In the genomic region with DNA sequence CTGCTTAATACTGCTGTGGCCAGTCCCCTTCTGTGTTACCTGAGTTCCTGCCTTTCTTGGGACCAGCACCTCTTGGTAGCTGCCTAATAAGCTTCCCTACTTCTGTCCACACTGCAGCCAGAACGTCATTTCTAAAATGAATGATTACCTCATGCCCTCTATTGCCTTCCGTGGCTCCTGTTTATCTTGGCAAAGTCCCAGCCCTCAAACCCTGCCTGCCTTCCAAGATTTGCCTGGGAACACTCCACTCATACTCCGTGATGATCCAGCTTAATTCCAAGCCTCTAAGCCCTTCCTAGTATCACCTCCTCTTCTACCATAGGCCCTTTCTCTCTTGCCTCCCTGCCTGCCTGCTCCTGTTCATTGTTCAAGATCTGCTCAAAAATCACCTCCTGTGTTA, we compare ENCODE assay signal across 9 mouse cellular contexts.
A peak's percentile ranks its signal among the peaks of the same experiment; 100 is the strongest.
DNase-seq lines count a peak whose midpoint lies in the region; ATAC-seq lines count a peak whose summit lies in the region.
"Had no signal": no experiment of that assay in that cellular context is flagged by ENCODE, and none has a peak within 500 bp of the region (broad histone marks: within the 10 kb centered on the region; RNA-seq: fewer than 3 reads in every experiment).

No protein-coding gene starts in this region.

- DNase-seq in heart, embryonic 10.5 days (ENCODE audit: low spot score) = no peak
- peak; percentile 50 for DNase-seq in Muller cell, postnatal 12 days (ENCODE audit: inconsistent ontology term)
- peak; percentile 34 for DNase-seq in brain, adult 2 months (ENCODE audit: low read depth, low spot score)
- DNase-seq in testis, postnatal 14 days (ENCODE audit: low spot score) = no peak
- DNase-seq in layer of hippocampus, adult 9-11 months = no peak
- no peak for DNase-seq in spleen, postnatal 14 days (ENCODE audit: low spot score in 2 of 2)

- H3K27ac ChIP-seq in heart, embryonic 11.5 days (ENCODE audit: low read depth, low read length) = no peak overlapping the region
- no peak overlapping the region for H3K27ac ChIP-seq in heart, embryonic 10.5 days
- H3K27ac ChIP-seq in lung, embryonic 15.5 days = no peak overlapping the region

- H3K4me1 ChIP-seq in heart, embryonic 11.5 days (ENCODE audit: control insufficient read depth, insufficient read depth, low read length) = peaks cover 14% of the 10 kb centered on the region
- H3K4me1 ChIP-seq in heart, embryonic 10.5 days = peaks cover 21% of the 10 kb centered on the region
- H3K4me1 ChIP-seq in lung, embryonic 15.5 days = peaks cover 20% of the 10 kb centered on the region

- H3K36me3 ChIP-seq in heart, embryonic 11.5 days (ENCODE audit: control insufficient read depth, insufficient read depth, low read length) = no peaks in the 10 kb centered on the region
- no peaks in the 10 kb centered on the region for H3K36me3 ChIP-seq in heart, embryonic 10.5 days
- no peaks in the 10 kb centered on the region for H3K36me3 ChIP-seq in lung, embryonic 15.5 days

- 0 out of 2 replicates have a peak, but pooled peaks have one; percentile 31 for ATAC-seq in heart, embryonic 11.5 days (replicated peaks; ENCODE audit: insufficient number of reproducible peaks, low FRiP score, low TSS enrichment)
- peak; percentile 23 for ATAC-seq in lung, embryonic 15.5 days (ENCODE audit: borderline replicate concordance, extremely low read depth, low FRiP score, low TSS enrichment)

- no peaks in the 10 kb centered on the region for H3K27me3 ChIP-seq in heart, embryonic 11.5 days (ENCODE audit: control insufficient read depth, insufficient read depth, low read length)
- no peaks in the 10 kb centered on the region for H3K27me3 ChIP-seq in heart, embryonic 10.5 days (ENCODE audit: insufficient read depth, poor library complexity, severe bottlenecking)
- H3K27me3 ChIP-seq in lung, embryonic 15.5 days = no peaks in the 10 kb centered on the region
- H3K27me3 ChIP-seq: CH12.LX had no signal

- H3K4me2 ChIP-seq in heart, embryonic 11.5 days = no peak overlapping the region
- H3K4me2 ChIP-seq in lung, embryonic 15.5 days = no peak overlapping the region

- no peak overlapping the region for H3K9ac ChIP-seq in heart, embryonic 11.5 days (ENCODE audit: low read depth, low read length)
- H3K9ac ChIP-seq in lung, embryonic 15.5 days = no peak overlapping the region

- no peak overlapping the region for H3K4me3 ChIP-seq in heart, embryonic 11.5 days (ENCODE audit: low read depth, low read length)
- no peak overlapping the region for H3K4me3 ChIP-seq in heart, embryonic 10.5 days
- H3K4me3 ChIP-seq in lung, embryonic 15.5 days = no peak overlapping the region

- H3K9me3 ChIP-seq in heart, embryonic 11.5 days (replicated peaks; ENCODE audit: control insufficient read depth, low read length) = no peaks in the 10 kb centered on the region
- no peaks in the 10 kb centered on the region for H3K9me3 ChIP-seq in heart, embryonic 10.5 days
- no peaks in the 10 kb centered on the region for H3K9me3 ChIP-seq in lung, embryonic 15.5 days

- WGBS in heart, embryonic 11.5 days (ENCODE audit: insufficient replicate concordance) = 38% methylated on average over 3 of the region's 3 CpGs
- WGBS in heart, embryonic 10.5 days = 28% methylated on average over 3 of the region's 3 CpGs
- WGBS in lung, embryonic 15.5 days = 5% methylated on average over 3 of the region's 3 CpGs

Comparison
In these comparisons a context has a peak if more than half of its experiments do, and no peak if none do; other contexts are left out.
1. DNase-seq: peak in Muller cell, postnatal 12 days (single experiment) and brain, adult 2 months (single experiment); none in heart, embryonic 10.5 days (single experiment), testis, postnatal 14 days (single experiment), layer of hippocampus, adult 9-11 months (single experiment) and spleen, postnatal 14 days (0 of 2).